Mouse (Mus musculus) myocyte (in vitro differentiated cells): ENCODE results near the gene Srrm3. TPM values are rescaled to one million over a fixed set of nuclear protein-coding genes. Genes with fewer than 3 reads are reported as not detected.

Source experiments
- H3K27me3 ChIP-seq: one replicate; pipeline ENCODE4 v1.6.1; 2011; ENCODE audit not compliant: control insufficient read depth, insufficient read depth, insufficient read length
- H3K36me3 ChIP-seq: one replicate; pipeline ENCODE4 v1.6.1; 2011; ENCODE audit not compliant: control insufficient read depth, insufficient read depth
- H3K4me2 ChIP-seq: one replicate; pipeline ENCODE4 v1.6.1; 2011; ENCODE audit warnings: low read depth, control low read depth
- H3K4me3 ChIP-seq: one replicate; pipeline ENCODE4 v1.5.1; 2011; ENCODE audit warnings: mild to moderate bottlenecking, control low read depth, moderate library complexity
- H3K79me2 ChIP-seq: one replicate; pipeline ENCODE4 v1.6.1; 2011; ENCODE audit not compliant: control insufficient read depth, insufficient read depth
- H3ac ChIP-seq: one replicate; pipeline ENCODE4 v1.6.1; 2011; ENCODE audit not compliant: control insufficient read depth, insufficient read length
- CEBPB ChIP-seq: IDR thresholded peaks from 2 replicates; pipeline ENCODE4 v1.6.1; 2011; ENCODE audit warnings: mild to moderate bottlenecking, moderate library complexity; ENCODE audit not compliant: poor library complexity, insufficient read depth, severe bottlenecking
- E2F4 ChIP-seq: IDR thresholded peaks from one replicate; pipeline ENCODE4 v1.6.1; 2011; ENCODE audit warnings: mild to moderate bottlenecking, control low read depth, moderate library complexity; ENCODE audit not compliant: insufficient read depth
- MAX ChIP-seq: IDR thresholded peaks from one replicate; pipeline ENCODE4 v1.6.1; 2011; ENCODE audit warnings: low read depth, mild to moderate bottlenecking, control low read depth
- MYOD1 ChIP-seq, 3 experiments: IDR thresholded peaks; one replicate each; pipeline ENCODE4 v1.6.1; 2011; ENCODE audit warnings: control low read depth in 2 of 3, low read depth in 2 of 3, mild to moderate bottlenecking in 2 of 3, moderate library complexity in 1 of 3; ENCODE audit not compliant: insufficient read length in 2 of 3, control insufficient read depth in 1 of 3
- MYOG ChIP-seq, 3 experiments: IDR thresholded peaks; one replicate each; pipeline ENCODE4 v1.6.1; 2011; ENCODE audit warnings: control low read depth in 2 of 3, low read depth in 2 of 3, mild to moderate bottlenecking in 2 of 3; ENCODE audit not compliant: insufficient read length in 2 of 3, control insufficient read depth in 1 of 3, insufficient read depth in 1 of 3
- POLR2A ChIP-seq: IDR thresholded peaks from one replicate; pipeline ENCODE4 v1.6.1; 2011; ENCODE audit warnings: low read depth, mild to moderate bottlenecking, control low read depth, moderate library complexity; ENCODE audit not compliant: insufficient read length
- POLR2AphosphoS2 ChIP-seq: IDR thresholded peaks from one replicate; pipeline ENCODE4 v1.6.1; 2011; ENCODE audit warnings: low read depth, control low read depth; ENCODE audit not compliant: insufficient read length
- REST ChIP-seq: IDR thresholded peaks from one replicate; pipeline ENCODE4 v1.6.1; 2011; ENCODE audit warnings: mild to moderate bottlenecking, control low read depth, moderate library complexity; ENCODE audit not compliant: insufficient read depth, insufficient read length
- SRF ChIP-seq: IDR thresholded peaks from one replicate; pipeline ENCODE4 v1.6.1; 2011; ENCODE audit warnings: low read depth; ENCODE audit not compliant: control insufficient read depth, insufficient read length
- TCF12 ChIP-seq: IDR thresholded peaks from one replicate; pipeline ENCODE4 v1.6.1; 2011; ENCODE audit warnings: mild to moderate bottlenecking, control low read depth; ENCODE audit not compliant: poor library complexity, insufficient read depth, severe bottlenecking
- TCF3 ChIP-seq: IDR thresholded peaks from one replicate; pipeline ENCODE4 v1.6.1; 2011; ENCODE audit warnings: low read depth, control low read depth; ENCODE audit not compliant: insufficient read length
- USF1 ChIP-seq: IDR thresholded peaks from one replicate; pipeline ENCODE4 v1.6.1; 2011; ENCODE audit warnings: low read depth, mild to moderate bottlenecking, control low read depth, moderate library complexity
- polyA plus RNA-seq: library from polyadenylated mRNA; unstranded; fragments of >200 nt; fragmentation: generic; extraction: Trizol; gene quantifications from one replicate; pipeline ENCODE4 v1.2.1, GENCODE M21; 2012; ENCODE audit warnings: missing spikeins

Srrm3 gene
- polyA plus RNA-seq, 1 experiment, result not detected

GRCm38 (mm10) chr5:135776546-135776945, 30.1 kb upstream of the Srrm3 start:
- TF ChIP-seq TCF3, result no peak
- TF ChIP-seq MYOG (IDR thresholded peaks at IDR 0.05; ENCODE audit: control insufficient read depth in 1 of 3, insufficient read depth in 1 of 3, insufficient read length in 2 of 3, low read depth in 2 of 3), result no peak
- TF ChIP-seq MYOD1 (IDR thresholded peaks at IDR 0.05; ENCODE audit: control insufficient read depth in 1 of 3, insufficient read length in 2 of 3, low read depth in 2 of 3), result no peak
- no peak for TF ChIP-seq POLR2A
- TF ChIP-seq USF1, result no peak
- TF ChIP-seq E2F4, result no peak
- TF ChIP-seq REST, result no peak
- TF ChIP-seq TCF12, result no peak
- TF ChIP-seq MAX, result no peak
- no peak for TF ChIP-seq CEBPB
- TF ChIP-seq SRF, result no peak
- TF ChIP-seq POLR2AphosphoS2, result no peak
- Histone ChIP-seq H3K79me2 (peaks cover 30% of the 10 kb centered on the region), H3K27me3 (no peaks in the 10 kb centered on the region), H3K4me3 (no peak overlapping the region), H3K36me3 (peaks cover 8% of the 10 kb centered on the region), H3ac (no peak overlapping the region), H3K4me2 (no peak overlapping the region)

- peak within 1 kb of the TSS; percentile 67 for H3ac ChIP-seq
- H3K79me2 ChIP-seq, result peaks cover 37% of the 10 kb centered on the region
- peak within 1 kb of the TSS; percentile 99 for H3K4me3 ChIP-seq
- H3K36me3 ChIP-seq, result peaks cover 11% of the 10 kb centered on the region
- TF ChIP-seq CEBPB (no peak), REST (no peak), POLR2AphosphoS2 (no peak), USF1 (no peak), MYOG (IDR thresholded peaks at IDR 0.05; ENCODE audit: control insufficient read depth in 1 of 3, insufficient read depth in 1 of 3, insufficient read length in 2 of 3, low read depth in 2 of 3) (no peak), POLR2A (no peak), TCF12 (no peak), TCF3 (no peak), MYOD1 (IDR thresholded peaks at IDR 0.05; ENCODE audit: control insufficient read depth in 1 of 3, insufficient read length in 2 of 3, low read depth in 2 of 3) (no peak), MAX (no peak), SRF (no peak), E2F4 (no peak)
- H3K4me2 ChIP-seq, result peak within 1 kb of the TSS; percentile 92
- H3K27me3 ChIP-seq, result no peaks in the 10 kb centered on the region
Observed at GRCm38 (mm10) chr5:135777796-135778470, 28.8 kb upstream of the Srrm3 start, which contains the start of gene Styxl1. TSS of gene Styxl1 (minus strand) at chr5:135778385.

DNA sequence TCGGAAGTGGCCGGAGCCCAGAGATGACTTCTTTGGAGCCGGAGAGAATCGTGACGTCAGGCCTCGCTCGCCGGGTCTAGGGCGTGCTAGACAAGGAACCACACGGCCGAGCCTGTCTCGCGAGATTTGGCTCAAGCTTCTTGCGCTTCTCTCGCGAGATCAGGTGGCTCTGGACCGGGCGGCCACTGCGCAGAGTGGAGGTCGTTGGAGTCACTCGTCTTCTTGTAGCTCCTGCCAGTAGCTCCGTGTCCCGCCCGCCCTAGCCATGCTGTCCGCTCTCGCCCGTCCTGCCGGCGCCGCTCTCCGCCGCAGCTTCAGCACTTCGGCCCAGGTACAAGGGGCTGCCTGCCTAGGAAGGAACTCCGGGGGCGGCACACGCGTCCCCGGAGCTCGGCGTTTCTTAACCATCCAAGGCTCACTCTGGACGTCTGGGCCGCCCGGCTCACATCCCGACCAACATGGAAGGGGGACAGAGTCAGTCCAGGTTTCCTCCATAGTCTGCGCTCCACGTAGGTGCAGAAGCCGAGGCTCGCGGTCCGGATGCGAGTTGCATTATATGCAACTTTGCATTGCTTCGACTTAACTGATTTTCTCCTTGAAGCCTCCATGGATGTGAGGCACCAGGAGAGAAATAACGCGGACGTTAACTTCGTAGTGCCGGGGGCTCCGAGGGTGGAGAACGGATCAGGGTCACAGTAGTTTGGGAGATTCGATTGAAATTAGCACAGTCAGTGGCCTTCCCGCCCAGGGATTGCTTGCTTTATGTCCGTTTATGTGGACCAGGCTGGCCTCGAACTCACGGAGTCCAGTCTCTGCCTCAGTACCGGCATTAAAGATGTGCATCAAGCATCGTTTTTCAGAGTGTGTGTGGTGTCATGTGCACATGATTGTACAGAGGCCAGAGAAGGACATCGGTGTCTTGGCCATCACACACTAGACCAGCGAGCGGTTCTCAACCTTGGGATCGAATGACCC, 27.9 kb upstream of the Srrm3 start, which contains the start of gene Mdh2:
Gene Mdh2, plus strand, starts transcription at position 10 of the 975 bp plus-strand sequence.
- TF ChIP-seq USF1 (no peak), TCF12 (no peak), REST (peak; percentile 39), E2F4 (no peak), TCF3 (no peak), MYOD1 (IDR thresholded peaks at IDR 0.05; ENCODE audit: control insufficient read depth in 1 of 3, insufficient read length in 2 of 3, low read depth in 2 of 3) (no peak), SRF (peak; percentile 47), MAX (no peak), MYOG (IDR thresholded peaks at IDR 0.05; ENCODE audit: control insufficient read depth in 1 of 3, insufficient read depth in 1 of 3, insufficient read length in 2 of 3, low read depth in 2 of 3) (no peak), CEBPB (no peak), POLR2A (peak; percentile 99), POLR2AphosphoS2 (peak; percentile 98)
- H3K4me2 ChIP-seq, result peak within 1 kb of the TSS; percentile 92
- peaks cover 17% of the 10 kb centered on the region for H3K36me3 ChIP-seq
- H3ac ChIP-seq, result peak within 1 kb of the TSS; percentile 67
- H3K27me3 ChIP-seq, result no peaks in the 10 kb centered on the region
- H3K79me2 ChIP-seq, result peaks cover 38% of the 10 kb centered on the region
- H3K4me3 ChIP-seq, result peak within 1 kb of the TSS; percentile 99

DNA sequence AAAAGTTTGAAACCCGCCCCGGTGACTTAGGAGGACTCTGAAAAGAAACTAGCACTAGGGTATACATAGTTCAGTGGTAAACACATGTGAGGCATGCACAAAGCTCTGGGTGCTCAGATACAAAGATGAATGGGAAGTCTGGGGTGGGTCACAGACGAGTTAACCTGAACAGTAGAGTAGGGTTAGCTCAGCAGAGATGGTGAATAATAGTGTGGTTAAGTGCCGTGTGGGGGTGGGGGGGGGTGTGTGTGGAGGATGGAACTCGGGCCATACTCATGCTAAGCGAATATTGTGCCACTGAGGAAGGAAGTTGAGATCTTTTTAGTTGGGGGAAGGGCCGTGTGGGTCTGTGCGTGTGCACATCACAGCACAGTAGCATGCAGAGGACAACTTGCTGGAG, 26.4 kb upstream of the Srrm3 start:
- Histone ChIP-seq H3K4me2 (peak overlapping the region; percentile 92), H3K36me3 (peaks cover 31% of the 10 kb centered on the region), H3K4me3 (no peak overlapping the region), H3K27me3 (no peaks in the 10 kb centered on the region), H3K79me2 (peaks cover 38% of the 10 kb centered on the region), H3ac (no peak overlapping the region)
- TF ChIP-seq MYOG (IDR thresholded peaks at IDR 0.05; ENCODE audit: control insufficient read depth in 1 of 3, insufficient read depth in 1 of 3, insufficient read length in 2 of 3, low read depth in 2 of 3) (no peak), TCF12 (no peak), E2F4 (no peak), CEBPB (no peak), SRF (no peak), USF1 (no peak), POLR2AphosphoS2 (no peak), MYOD1 (IDR thresholded peaks at IDR 0.05; ENCODE audit: control insufficient read depth in 1 of 3, insufficient read length in 2 of 3, low read depth in 2 of 3) (no peak), MAX (no peak), REST (no peak), POLR2A (no peak), TCF3 (no peak)
